27 mouse cellular contexts compared by ENCODE assay signal in genomic region chr19:24454451-24454850, GRCm38 (mm10). TPM values are rescaled to one million over a fixed set of nuclear protein-coding genes. Genes with fewer than 3 reads are reported as not detected.
A peak's percentile ranks its signal among the peaks of the same experiment; 100 is the strongest.
DNase-seq lines count a peak whose midpoint lies in the region; ATAC-seq and TF ChIP-seq lines count a peak whose summit lies in the region.
"Had no signal": no experiment of that assay in that cellular context is flagged by ENCODE, and none has a peak within 500 bp of the region (broad histone marks: within the 10 kb centered on the region; RNA-seq: fewer than 3 reads in every experiment).

No protein-coding gene starts in this region.

- peaks cover 11% of the 10 kb centered on the region; the same call in 1 of the 2 replicates for H3K4me1 ChIP-seq in forebrain, postnatal 0 days (ENCODE audit: insufficient read depth)
- H3K4me1 ChIP-seq in forebrain, embryonic 16.5 days (replicated peaks; ENCODE audit: control insufficient read depth, insufficient read depth, low read length), result peaks cover 9% of the 10 kb centered on the region
- no peaks in the 10 kb centered on the region for H3K4me1 ChIP-seq in intestine, embryonic 14.5 days (replicated peaks; ENCODE audit: control insufficient read depth, insufficient read depth, low read length)
- peaks cover 9% of the 10 kb centered on the region for H3K4me1 ChIP-seq in intestine, embryonic 16.5 days (ENCODE audit: control insufficient read depth, insufficient read depth, low read length)

- H3K4me2 ChIP-seq in forebrain, postnatal 0 days (ENCODE audit: low read depth), result no peak overlapping the region
- H3K4me2 ChIP-seq in forebrain, embryonic 16.5 days (ENCODE audit: low read length), result no peak overlapping the region
- no peak overlapping the region for H3K4me2 ChIP-seq in intestine, embryonic 14.5 days (ENCODE audit: low read length)
- H3K4me2 ChIP-seq in intestine, embryonic 16.5 days (ENCODE audit: low read depth, low read length), result peak overlapping the region; percentile 37; the same call in 1 of the 2 replicates
- H3K4me2 ChIP-seq: embryonic facial prominence, embryonic 12.5 days; embryonic facial prominence, embryonic 15.5 days; heart, embryonic 12.5 days; heart, embryonic 15.5 days; hindbrain, embryonic 15.5 days had no signal

- TF ChIP-seq CTCF in forebrain, postnatal 0 days (IDR thresholded peaks at IDR 0.05; ENCODE audit: low read depth), result no peak
- no peak for TF ChIP-seq CTCF in layer of hippocampus, adult 2 months (conservative IDR thresholded peaks at IDR 0.05)

- WGBS in forebrain, postnatal 0 days, result 94% methylated on average over 2 of the region's 2 CpGs
- 90% methylated on average over 2 of the region's 2 CpGs for WGBS in forebrain, embryonic 16.5 days
- WGBS in intestine, embryonic 14.5 days, result 78% methylated on average over 2 of the region's 2 CpGs
- 66% methylated on average over 2 of the region's 2 CpGs for WGBS in intestine, embryonic 16.5 days

- no peak overlapping the region for H3K9ac ChIP-seq in forebrain, postnatal 0 days
- no peak overlapping the region for H3K9ac ChIP-seq in forebrain, embryonic 16.5 days (replicated peaks; ENCODE audit: low read depth, low read length)
- no peak overlapping the region for H3K9ac ChIP-seq in intestine, embryonic 14.5 days (ENCODE audit: low read length)
- no peak overlapping the region for H3K9ac ChIP-seq in intestine, embryonic 16.5 days (ENCODE audit: low read depth, low read length)
- H3K9ac ChIP-seq: embryonic facial prominence, embryonic 12.5 days; embryonic facial prominence, embryonic 15.5 days; heart, embryonic 12.5 days; heart, embryonic 15.5 days; hindbrain, embryonic 15.5 days had no signal

- DNase-seq in forebrain, postnatal 0 days, result no peak
- DNase-seq in layer of hippocampus, adult 2 months (ENCODE audit: low spot score in 2 of 2), result no peak
- no peak for DNase-seq in layer of hippocampus, adult 9-11 months
- DNase-seq in intestine, embryonic 14.5 days (ENCODE audit: low spot score), result no peak
- no peak for DNase-seq in cerebellum, postnatal 10 days
- DNase-seq in left cerebral cortex, adult 8-10 months (ENCODE audit: low spot score in 2 of 2), result no peak
- DNase-seq: adrenal gland, postnatal 10 days; adrenal gland, postnatal 36 days; B cell, adult 2 months; cerebellum, adult 18-20 months; cerebellum, adult 9-10 months; cerebellum, postnatal 25 days; gastrocnemius, postnatal 10 days; gastrocnemius, postnatal 36 days; heart, postnatal 10 days; heart, postnatal 36 days; kidney, adult 11 months had no signal

- no peak for ATAC-seq in forebrain, postnatal 0 days
- no peak for ATAC-seq in forebrain, embryonic 16.5 days
- ATAC-seq in intestine, embryonic 14.5 days (replicated peaks; ENCODE audit: low FRiP score, low TSS enrichment, low read depth), result peak; percentile 78; the same call in 1 of the 2 replicates
- peak; percentile 84 for ATAC-seq in intestine, embryonic 16.5 days
- ATAC-seq: Patski had no signal

- H3K9me3 ChIP-seq in forebrain, postnatal 0 days (ENCODE audit: low read length), result no peaks in the 10 kb centered on the region
- H3K9me3 ChIP-seq in forebrain, embryonic 16.5 days (ENCODE audit: control insufficient read depth, low read length), result no peaks in the 10 kb centered on the region
- H3K9me3 ChIP-seq in intestine, embryonic 14.5 days (ENCODE audit: control insufficient read depth, low read length), result no peaks in the 10 kb centered on the region
- H3K9me3 ChIP-seq in intestine, embryonic 16.5 days (ENCODE audit: control insufficient read depth, low read length), result no peaks in the 10 kb centered on the region
- H3K9me3 ChIP-seq: embryonic facial prominence, embryonic 12.5 days; embryonic facial prominence, embryonic 15.5 days; G1E; heart, embryonic 12.5 days; heart, embryonic 15.5 days; hindbrain, embryonic 15.5 days had no signal

- no peaks in the 10 kb centered on the region for H3K27me3 ChIP-seq in forebrain, postnatal 0 days (ENCODE audit: insufficient read depth, low read length)
- no peaks in the 10 kb centered on the region for H3K27me3 ChIP-seq in forebrain, embryonic 16.5 days (replicated peaks; ENCODE audit: control insufficient read depth, insufficient read depth, low read length)
- H3K27me3 ChIP-seq in intestine, embryonic 14.5 days (replicated peaks; ENCODE audit: control insufficient read depth, insufficient read depth, low read length), result no peaks in the 10 kb centered on the region
- no peaks in the 10 kb centered on the region for H3K27me3 ChIP-seq in intestine, embryonic 16.5 days (replicated peaks; ENCODE audit: control insufficient read depth, insufficient read depth, low read length)
- H3K27me3 ChIP-seq: CH12.LX; embryonic facial prominence, embryonic 12.5 days; embryonic facial prominence, embryonic 15.5 days; heart, embryonic 12.5 days; heart, embryonic 15.5 days; hindbrain, embryonic 15.5 days had no signal

- 0 out of 2 replicates have a peak overlapping the region, but pooled peaks have one; percentile 64 for H3K27ac ChIP-seq in forebrain, postnatal 0 days (ENCODE audit: low read depth, low read length)
- H3K27ac ChIP-seq in forebrain, embryonic 16.5 days (ENCODE audit: low read length), result no peak overlapping the region; the same call in 1 of the 2 replicates
- peak overlapping the region; percentile 90 for H3K27ac ChIP-seq in layer of hippocampus, adult 2 months
- H3K27ac ChIP-seq in intestine, embryonic 14.5 days (ENCODE audit: low read depth), result no peak overlapping the region
- H3K27ac ChIP-seq in intestine, embryonic 16.5 days (ENCODE audit: low read length), result peak overlapping the region; percentile 65
- H3K27ac ChIP-seq: embryonic facial prominence, embryonic 12.5 days; embryonic facial prominence, embryonic 15.5 days; heart, embryonic 15.5 days; hindbrain, embryonic 15.5 days had no signal

- H3K4me3 ChIP-seq in forebrain, postnatal 0 days (ENCODE audit: low read depth, low read length), result no peak overlapping the region
- H3K4me3 ChIP-seq in forebrain, embryonic 16.5 days (replicated peaks; ENCODE audit: low read length), result no peak overlapping the region
- no peak overlapping the region for H3K4me3 ChIP-seq in layer of hippocampus, adult 2 months
- H3K4me3 ChIP-seq in intestine, embryonic 14.5 days (ENCODE audit: low read depth, low read length), result no peak overlapping the region
- no peak overlapping the region for H3K4me3 ChIP-seq in intestine, embryonic 16.5 days (ENCODE audit: low read length)
- H3K4me3 ChIP-seq: embryonic facial prominence, embryonic 12.5 days; embryonic facial prominence, embryonic 15.5 days; heart, embryonic 12.5 days; heart, embryonic 15.5 days; hindbrain, embryonic 15.5 days had no signal

- no peaks in the 10 kb centered on the region for H3K36me3 ChIP-seq in forebrain, postnatal 0 days (ENCODE audit: insufficient read depth)
- no peaks in the 10 kb centered on the region for H3K36me3 ChIP-seq in forebrain, embryonic 16.5 days (ENCODE audit: control insufficient read depth, insufficient read depth)
- H3K36me3 ChIP-seq in intestine, embryonic 14.5 days (ENCODE audit: control insufficient read depth, insufficient read depth, low read length), result no peaks in the 10 kb centered on the region
- no peaks in the 10 kb centered on the region for H3K36me3 ChIP-seq in intestine, embryonic 16.5 days (ENCODE audit: control insufficient read depth, insufficient read depth, low read length)
- H3K36me3 ChIP-seq: embryonic facial prominence, embryonic 12.5 days; embryonic facial prominence, embryonic 15.5 days; heart, embryonic 12.5 days; heart, embryonic 15.5 days; hindbrain, embryonic 15.5 days had no signal

RNA-seq across cellular contexts. Expression of gene Fam122a, which starts 22.7 kb away (rescaled TPM):
- 12.2 and 26.0 TPM in 2 replicates for total RNA-seq in forebrain, postnatal 0 days (2014; rRNA removed)
- 41.7 and 56.4 TPM in 2 replicates for polyA plus RNA-seq in forebrain, postnatal 0 days (2015; fragmentation: Nextera tagmentation; extraction: Ambion mirVana)
- 47.8 and 50.2 TPM in 2 replicates for polyA plus RNA-seq in forebrain, embryonic 16.5 days (2015; fragmentation: Nextera tagmentation; extraction: Ambion mirVana)
- total RNA-seq in layer of hippocampus, adult 2 months (2021), result 10 to 100 TPM; 33.9 to 34.6 TPM
- polyA plus RNA-seq in intestine, embryonic 14.5 days (2014; fragmentation: Nextera tagmentation; extraction: Ambion mirVana), result 43.6 and 48.9 TPM in 2 replicates
- 35.2 and 37.5 TPM in 2 replicates for polyA plus RNA-seq in intestine, embryonic 16.5 days (2015; fragmentation: Nextera tagmentation; extraction: Ambion mirVana)
- 10 to 100 TPM; 22.3 to 30.1 (median 27.6) TPM for total RNA-seq in left cerebral cortex, adult 8-10 months (2022)

Comparison
In these comparisons a context has a peak if more than half of its experiments do, and no peak if none do; other contexts are left out.
1. H3K27ac ChIP-seq: peak in forebrain, postnatal 0 days (single experiment), layer of hippocampus, adult 2 months (single experiment) and intestine, embryonic 16.5 days (single experiment); none in forebrain, embryonic 16.5 days (single experiment) and intestine, embryonic 14.5 days (single experiment).
2. ATAC-seq: peak in intestine, embryonic 14.5 days (single experiment) and intestine, embryonic 16.5 days (single experiment); none in forebrain, postnatal 0 days (single experiment) and forebrain, embryonic 16.5 days (single experiment).